Mouse (Mus musculus) heart, embryonic 16.5 days (tissue): ENCODE data around the gene Stat5b. TPM values are rescaled to one million over a fixed set of nuclear protein-coding genes. Genes with fewer than 3 reads are reported as not detected.
A peak's percentile ranks its signal among the peaks of the same experiment; 100 is the strongest.

Source experiments
- ATAC-seq: fragments of 200-750 bp; cut with Nextera tagmentation; replicated peaks from 2 replicates; pipeline ENCODE4 v1.8.0; 2017; ENCODE audit warnings: moderate number of reproducible peaks; ENCODE audit not compliant: insufficient read depth, low FRiP score; ENCODE audit errors: extremely low read depth
- H3K27ac ChIP-seq: fragments of 300-500 bp; sonication (generic); 2 replicates; pipeline ENCODE4 v1.5.1; 2014; ENCODE audit warnings: mild to moderate bottlenecking, low read length, control low read depth, moderate library complexity
- H3K27me3 ChIP-seq: fragments of 300-500 bp; sonication (generic); 2 replicates; pipeline ENCODE4 v1.6.1; 2014; ENCODE audit warnings: low read length, mixed read lengths; ENCODE audit not compliant: control insufficient read depth, insufficient read depth
- H3K36me3 ChIP-seq: fragments of 300-500 bp; sonication (generic); 2 replicates; pipeline ENCODE4 v1.6.1; 2014; ENCODE audit not compliant: control insufficient read depth, insufficient read depth
- H3K4me1 ChIP-seq: fragments of 300-500 bp; sonication (generic); 2 replicates; pipeline ENCODE4 v1.6.1; 2014; ENCODE audit warnings: low read length, mixed read lengths; ENCODE audit not compliant: control insufficient read depth, insufficient read depth
- H3K4me2 ChIP-seq: fragments of 300-500 bp; sonication (generic); 2 replicates; pipeline ENCODE4 v1.6.1; 2014; ENCODE audit warnings: low read depth, mild to moderate bottlenecking, control low read depth, low read length
- H3K4me3 ChIP-seq: fragments of 300-500 bp; sonication (generic); 2 replicates; pipeline ENCODE4 v1.5.1; 2014; ENCODE audit warnings: mild to moderate bottlenecking, control low read depth, low read length
- H3K9ac ChIP-seq: fragments of 300-500 bp; sonication (generic); 2 replicates; pipeline ENCODE4 v1.6.1; 2014; ENCODE audit warnings: low read length, control low read depth
- H3K9me3 ChIP-seq: fragments of 300-500 bp; sonication (generic); replicated peaks from 2 replicates; pipeline ENCODE4 v1.6.1; 2016; ENCODE audit warnings: low read length; ENCODE audit not compliant: control insufficient read depth
- WGBS: fragments of 180-500 bp; shearing (Covaris S2); extraction: QIAGEN DNeasy Blood & Tissue Kit; methylation state at CpG from one replicate; pipeline ENCODE4 v1.1.7; 2014; 5-methylcytosine and 5-hydroxymethylcytosine counted together
- polyA plus RNA-seq: library from polyadenylated mRNA; unstranded; fragments of >200 nt; fragmentation: Nextera tagmentation; extraction: Ambion mirVana; gene quantifications from 2 replicates; pipeline ENCODE4 v1.2.1, GENCODE M21; 2015

Stat5b gene
- polyA plus RNA-seq = 31.3 and 36.5 TPM in 2 replicates

DNA sequence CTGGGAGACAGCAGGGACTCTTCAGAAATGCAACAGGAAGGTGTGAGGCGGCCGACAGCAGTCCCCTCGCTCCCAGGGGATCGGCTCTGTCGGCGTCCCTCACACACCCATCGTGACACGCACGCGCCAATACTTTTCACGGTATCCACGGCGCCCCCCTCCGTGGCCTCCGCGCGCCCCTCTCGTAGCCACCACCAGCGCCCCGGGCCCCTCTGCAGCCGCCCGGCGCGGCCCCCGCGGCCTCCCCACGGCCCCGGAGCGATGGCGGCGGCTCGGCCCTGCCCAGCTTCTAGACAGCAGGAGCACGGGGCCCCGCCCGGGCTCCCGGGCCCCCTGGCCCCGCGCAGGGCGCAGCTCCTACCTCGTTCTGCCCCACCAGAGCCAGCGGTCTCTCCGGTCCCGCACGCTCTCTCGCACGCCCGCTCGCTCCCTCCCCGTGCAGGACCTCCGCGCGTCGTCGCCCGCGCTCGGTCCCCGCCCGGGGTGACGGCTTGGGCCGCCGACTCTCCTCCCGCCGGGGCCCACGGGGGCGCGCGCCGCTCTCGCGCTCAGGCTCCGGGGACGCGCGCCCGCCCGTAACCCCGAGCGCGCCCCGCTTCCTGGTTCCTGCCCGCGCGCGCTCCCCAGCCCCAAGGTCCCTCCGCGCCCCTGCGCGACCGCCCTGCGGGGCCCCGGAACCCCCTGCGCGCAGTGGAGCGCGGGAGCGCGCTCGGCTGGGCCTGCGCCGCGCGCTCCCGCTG, at the start of gene Stat5b:
Gene Stat5b (minus strand): TSS at position 687 of the 740 bp plus-strand sequence.
- peak within 1 kb of the TSS; percentile 98 for H3K9ac ChIP-seq
- WGBS = under 1% methylated on average over 93 of the region's 104 CpGs
- no peaks in the 10 kb centered on the region for H3K36me3 ChIP-seq
- H3K27ac ChIP-seq = peak within 1 kb of the TSS; percentile 91
- peak within 1 kb of the TSS; percentile 82 for H3K4me3 ChIP-seq
- peak; percentile 82 for ATAC-seq
- H3K9me3 ChIP-seq = no peaks in the 10 kb centered on the region
- H3K4me2 ChIP-seq = peak within 1 kb of the TSS; percentile 80
- H3K27me3 ChIP-seq = no peaks in the 10 kb centered on the region; the same call in 1 of the 2 replicates
- peaks cover 23% of the 10 kb centered on the region for H3K4me1 ChIP-seq

DNA sequence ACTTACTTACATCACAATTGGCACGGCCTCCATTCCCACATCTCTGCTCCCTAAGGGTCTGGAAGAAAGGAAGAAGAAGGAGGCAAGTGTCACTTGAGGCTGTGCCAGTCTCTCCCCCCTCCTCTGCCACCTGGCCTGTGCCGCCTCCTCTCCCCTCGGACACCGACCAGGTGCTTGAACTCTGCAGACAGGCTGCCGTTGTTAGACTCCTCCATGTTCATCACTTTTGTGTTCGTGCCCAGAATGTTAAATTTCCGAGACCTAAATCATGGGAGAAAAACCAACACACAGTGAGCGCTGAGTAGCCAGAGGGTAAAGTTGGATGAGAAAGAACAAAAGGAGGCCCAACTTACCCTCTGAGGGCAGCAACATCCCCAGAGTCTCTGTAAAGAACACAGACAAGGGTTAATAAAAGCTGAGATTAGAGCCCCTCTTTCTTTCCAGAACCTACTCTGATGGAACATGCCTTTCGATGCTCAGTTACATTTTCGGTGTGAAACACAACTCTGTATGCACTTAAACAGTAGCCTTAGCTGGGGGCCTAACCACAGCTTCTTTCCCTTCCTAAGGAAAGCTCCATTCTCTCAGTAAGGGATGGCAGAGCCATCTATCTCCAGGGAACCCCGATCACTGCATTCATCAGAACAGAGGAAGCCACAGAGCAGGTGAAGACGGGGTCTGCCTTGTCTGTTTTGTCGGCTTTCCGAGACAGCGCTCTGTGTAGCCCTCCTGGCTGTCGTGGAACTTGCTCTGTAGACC, 48.1 kb upstream of the Stat5b start:
- no peak overlapping the region for H3K27ac ChIP-seq
- peaks cover 3% of the 10 kb centered on the region; the same call in 1 of the 2 replicates for H3K9me3 ChIP-seq
- H3K27me3 ChIP-seq = no peaks in the 10 kb centered on the region
- peaks cover 53% of the 10 kb centered on the region for H3K36me3 ChIP-seq
- peaks cover 3% of the 10 kb centered on the region for H3K4me1 ChIP-seq
- ATAC-seq = no peak
- no peak overlapping the region for H3K4me2 ChIP-seq
- WGBS = 83% methylated on average over 16 of the region's 16 CpGs
- no peak overlapping the region for H3K4me3 ChIP-seq
- H3K9ac ChIP-seq = no peak overlapping the region

DNA sequence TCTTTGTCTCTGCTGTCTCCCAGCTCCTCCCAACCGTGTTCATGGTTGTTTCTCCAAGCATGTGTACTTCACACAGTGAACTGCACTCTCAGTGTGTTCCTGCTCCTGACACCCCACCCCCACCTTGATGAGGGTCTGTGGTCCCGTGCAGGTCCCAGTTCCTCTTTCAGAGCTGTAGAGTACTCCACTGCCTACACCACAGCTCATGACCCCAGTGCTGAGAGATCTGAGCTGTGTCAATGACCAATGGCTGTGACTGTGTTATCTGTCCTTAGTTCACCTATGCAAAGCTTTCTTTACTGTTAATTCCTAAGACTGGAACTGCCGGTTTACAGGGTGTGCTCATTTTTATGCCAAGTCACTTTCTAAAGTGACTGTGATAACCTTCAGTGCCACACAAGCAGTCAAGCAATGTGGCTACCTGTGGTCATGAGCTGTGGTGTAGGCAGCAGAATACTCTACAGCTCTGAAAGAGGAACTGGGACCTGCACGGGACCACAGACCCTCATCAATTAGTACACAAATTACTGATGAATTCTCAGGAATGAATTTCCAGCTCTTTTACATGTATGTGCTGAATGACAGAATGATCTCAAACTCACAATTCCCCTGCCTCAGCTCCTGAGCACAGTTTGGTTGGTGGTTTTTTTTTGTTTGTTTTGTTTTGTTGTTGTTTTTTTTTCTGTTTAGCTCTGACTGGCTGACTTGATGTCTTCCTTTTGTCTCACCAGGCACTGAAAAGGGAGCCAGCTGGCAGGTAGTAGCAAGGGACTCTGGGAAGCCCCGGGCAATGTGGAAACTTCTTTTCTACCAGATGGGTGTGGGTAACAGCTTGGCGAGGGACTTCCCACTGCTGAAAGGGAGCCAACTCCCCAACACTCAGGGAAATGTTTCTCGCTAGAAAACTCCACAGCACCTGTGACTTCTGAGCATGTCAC, 47.0 kb upstream of the Stat5b start:
- Histone ChIP-seq H3K9me3 (peaks cover 3% of the 10 kb centered on the region; the same call in 1 of the 2 replicates), H3K4me1 (peaks cover 12% of the 10 kb centered on the region), H3K9ac (no peak overlapping the region), H3K27ac (no peak overlapping the region), H3K4me3 (no peak overlapping the region), H3K27me3 (no peaks in the 10 kb centered on the region), H3K4me2 (no peak overlapping the region), H3K36me3 (peaks cover 48% of the 10 kb centered on the region)
- ATAC-seq = no peak
- WGBS = 80% methylated on average over 7 of the region's 7 CpGs

DNA sequence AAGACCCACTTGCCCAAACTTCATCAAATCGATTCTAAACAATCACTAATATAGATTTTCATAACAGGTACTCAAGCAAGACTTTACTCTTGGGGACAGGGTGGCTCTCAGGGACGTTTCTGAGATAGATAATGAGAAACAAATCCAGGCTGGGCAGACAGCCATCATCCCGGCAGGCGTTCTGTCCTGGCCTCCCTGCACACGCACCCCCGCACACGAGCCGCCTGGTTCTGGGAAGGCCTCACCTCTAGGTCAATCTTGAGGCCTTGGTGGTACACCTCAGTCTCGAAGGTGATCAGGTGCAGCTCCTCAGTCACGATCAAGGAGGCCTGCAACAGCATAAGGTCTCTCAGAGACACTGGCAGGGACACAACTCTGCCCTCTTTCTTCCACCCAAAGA, 45.6 kb upstream of the Stat5b start:
- H3K36me3 ChIP-seq = peaks cover 35% of the 10 kb centered on the region
- 64% methylated on average over 10 of the region's 10 CpGs for WGBS

DNA sequence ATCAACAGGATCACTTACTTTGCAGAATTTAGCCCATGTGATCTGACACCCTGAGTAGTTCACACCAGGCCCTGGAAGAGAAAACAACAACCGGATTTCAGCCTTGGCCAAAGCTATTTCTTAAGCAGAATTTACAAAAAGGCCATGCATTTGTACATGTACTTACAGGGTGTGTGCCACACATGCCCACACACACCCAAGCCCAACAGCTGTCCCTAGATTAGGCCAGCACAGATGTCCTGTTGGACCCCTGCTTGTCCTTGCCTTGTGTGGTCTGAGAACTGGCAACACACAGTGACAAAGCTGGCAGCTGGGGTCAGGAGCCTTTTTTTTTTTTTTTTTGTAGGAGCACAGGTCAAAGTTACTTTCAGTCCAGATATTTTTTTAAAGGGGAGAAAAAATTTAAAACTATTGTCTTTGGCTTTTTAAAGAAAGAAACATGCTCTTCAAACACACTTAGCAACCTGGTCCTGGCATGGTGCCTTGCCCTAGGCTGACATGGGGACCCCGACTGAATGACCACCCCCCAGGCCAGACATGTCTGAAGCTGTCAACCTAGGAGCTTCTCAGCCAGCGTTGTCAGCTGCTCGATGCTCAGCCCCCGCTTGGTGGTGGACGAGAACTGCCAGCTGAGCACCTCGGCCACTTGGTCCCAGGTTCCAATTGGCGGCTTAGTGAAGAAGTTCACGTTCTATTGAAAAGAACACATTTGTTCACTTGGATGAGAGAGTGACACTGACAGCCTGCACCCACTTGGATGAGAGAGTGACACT, 43.8 kb upstream of the Stat5b start:
- no peaks in the 10 kb centered on the region for H3K9me3 ChIP-seq
- no peaks in the 10 kb centered on the region for H3K27me3 ChIP-seq
- 62% methylated on average over 9 of the region's 9 CpGs for WGBS
- no peak overlapping the region for H3K27ac ChIP-seq
- H3K9ac ChIP-seq = peak overlapping the region; percentile 50
- no peak overlapping the region for H3K4me2 ChIP-seq
- no peak for ATAC-seq
- H3K4me3 ChIP-seq = no peak overlapping the region
- peaks cover 30% of the 10 kb centered on the region for H3K4me1 ChIP-seq
- H3K36me3 ChIP-seq = peaks cover 38% of the 10 kb centered on the region

More for the DNA sequence above, 45.6 kb upstream of the Stat5b start:
- no peaks in the 10 kb centered on the region for H3K27me3 ChIP-seq
- H3K4me3 ChIP-seq = no peak overlapping the region
- no peak overlapping the region for H3K9ac ChIP-seq
- H3K9me3 ChIP-seq = no peaks in the 10 kb centered on the region
- no peak overlapping the region for H3K4me2 ChIP-seq
- no peak for ATAC-seq
- peaks cover 23% of the 10 kb centered on the region for H3K4me1 ChIP-seq
- no peak overlapping the region for H3K27ac ChIP-seq

DNA sequence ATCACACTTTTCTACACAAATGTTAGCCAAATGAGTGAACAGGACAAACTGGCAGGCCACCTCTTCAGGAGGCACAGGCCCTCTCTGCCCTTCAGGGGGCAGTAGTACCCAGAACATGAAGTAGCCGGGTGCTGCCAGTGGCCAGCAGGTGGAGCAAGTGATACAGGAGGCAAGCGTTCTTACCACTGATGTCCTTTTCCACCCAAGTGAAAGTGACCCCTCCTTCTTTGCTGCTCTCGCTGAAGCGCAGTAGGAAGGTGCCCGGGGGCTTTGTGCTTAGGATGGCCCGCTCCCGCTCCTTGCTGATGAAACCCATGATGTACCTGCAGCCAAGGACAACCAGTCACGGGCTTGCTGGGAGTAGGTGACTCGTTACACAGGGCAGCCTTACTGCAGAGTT, 43.0 kb upstream of the Stat5b start:
- ATAC-seq = peak; percentile 66
- Histone ChIP-seq H3K9me3 (no peaks in the 10 kb centered on the region), H3K9ac (peak overlapping the region; percentile 50), H3K4me3 (no peak overlapping the region), H3K27me3 (no peaks in the 10 kb centered on the region), H3K4me1 (peaks cover 30% of the 10 kb centered on the region), H3K27ac (0 out of 2 replicates have a peak overlapping the region, but pooled peaks have one; percentile 43), H3K4me2 (peak overlapping the region; percentile 46), H3K36me3 (peaks cover 41% of the 10 kb centered on the region)
- 13% methylated on average over 9 of the region's 9 CpGs for WGBS

DNA sequence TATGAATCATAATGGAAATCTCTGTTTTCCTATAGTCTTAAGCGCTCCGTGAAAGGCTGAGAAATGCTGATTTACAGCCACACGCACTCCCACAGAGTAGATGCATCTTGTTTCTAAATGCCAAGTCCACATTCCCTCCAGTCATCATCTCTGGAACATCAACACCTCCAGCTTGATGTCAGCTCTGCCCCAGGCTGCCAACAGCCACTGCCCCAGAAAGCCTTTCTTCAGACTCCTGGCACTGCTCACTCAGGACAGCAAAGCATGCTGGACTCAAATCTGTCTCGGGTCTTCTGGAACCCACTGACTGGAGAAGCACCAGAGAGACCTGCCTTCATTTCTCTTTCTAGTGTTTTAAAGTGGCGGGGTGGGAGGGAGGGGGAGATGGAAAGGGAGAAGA, 41.9 kb upstream of the Stat5b start:
- Histone ChIP-seq H3K27me3 (no peaks in the 10 kb centered on the region), H3K4me2 (no peak overlapping the region), H3K36me3 (peaks cover 38% of the 10 kb centered on the region), H3K9ac (no peak overlapping the region; the same call in 1 of the 2 replicates), H3K27ac (peak overlapping the region; percentile 68), H3K9me3 (no peaks in the 10 kb centered on the region), H3K4me3 (no peak overlapping the region), H3K4me1 (peaks cover 30% of the 10 kb centered on the region)
- 0 out of 2 replicates have a peak, but pooled peaks have one; percentile 14 for ATAC-seq
- WGBS = 52% methylated on average over 5 of the region's 5 CpGs
